Mouse (Mus musculus) layer of hippocampus, adult 2 months (tissue): ENCODE data around the gene Ift88. TPM values are rescaled to one million over a fixed set of nuclear protein-coding genes. Genes with fewer than 3 reads are reported as not detected.
"Not testable (repeated sequence)": the region's sequence is repeated elsewhere in the genome, so short reads cannot be mapped to it uniquely, and the experiment has no call there.

ENCODE experiments used
- DNase-seq, 2 experiments: peaks; one replicate each; pipeline ENCODE4 v3.0.0; 2022; ENCODE audit warnings: low spot score in 2 of 2
- H3K27ac ChIP-seq: fragments of 200-600 bp; 2 replicates; pipeline ENCODE4 v1.8.1; 2022
- H3K4me3 ChIP-seq: fragments of 200-600 bp; 2 replicates; pipeline ENCODE4 v1.8.1; 2022; ENCODE audit warnings: mild to moderate bottlenecking
- CTCF ChIP-seq: fragments of 200-600 bp; conservative IDR thresholded peaks from 2 replicates; pipeline ENCODE4 v1.8.1; 2022; ENCODE audit warnings: antibody characterized with exemption, mild to moderate bottlenecking, moderate library complexity
- total RNA-seq, 2 experiments: library from RNA; stranded (reverse); gene quantifications; 2 replicates each; pipeline ENCODE4 v1.2.3; 2021

Ift88 gene
- total RNA-seq, 2 experiments from 2014 or later: 14.8 to 17.7 TPM

- DNase-seq: no peak
- peak overlapping the region; percentile 74 for H3K27ac ChIP-seq
- TF ChIP-seq CTCF: no peak
- H3K4me3 ChIP-seq: peak overlapping the region; percentile 69
These were observed 24.9 kb upstream of the Ift88 start for GRCm38 (mm10) chr14:57398813-57399427.

GRCm38 (mm10) chr14:57402815-57403214 lies 21.0 kb upstream of the Ift88 start:
- H3K27ac ChIP-seq: no peak overlapping the region
- TF ChIP-seq CTCF: no peak
- no peak for DNase-seq
- H3K4me3 ChIP-seq: no peak overlapping the region

- DNase-seq: no peak
- TF ChIP-seq CTCF: peak; percentile 72
- H3K27ac ChIP-seq: peak overlapping the region; percentile 6; the same call in 1 of the 2 replicates
- no peak overlapping the region for H3K4me3 ChIP-seq
These were observed 16.5 kb upstream of the Ift88 start for GRCm38 (mm10) chr14:57407039-57407987.

GRCm38 (mm10) chr14:57408100-57408499 lies 15.8 kb upstream of the Ift88 start:
- Histone ChIP-seq H3K27ac (no peak overlapping the region), H3K4me3 (no peak overlapping the region)
- DNase-seq: no peak
- TF ChIP-seq CTCF: no peak

- peak; percentile 67 for TF ChIP-seq CTCF
- Histone ChIP-seq H3K27ac (no peak overlapping the region), H3K4me3 (no peak overlapping the region)
- no peak for DNase-seq
These were observed 14.8 kb upstream of the Ift88 start for GRCm38 (mm10) chr14:57409106-57409505.

- peak overlapping the region; percentile 74; the same call in 1 of the 2 replicates for H3K27ac ChIP-seq
These were observed 11.7 kb upstream of the Ift88 start for GRCm38 (mm10) chr14:57412166-57412565.

GRCm38 (mm10) chr14:57417187-57417586 lies 6.7 kb upstream of the Ift88 start:
- Histone ChIP-seq H3K4me3 (no peak overlapping the region), H3K27ac (no peak overlapping the region)
- no peak for DNase-seq
- no peak for TF ChIP-seq CTCF

More at GRCm38 (mm10) chr14:57412166-57412565, 11.7 kb upstream of the Ift88 start:
- no peak for DNase-seq
- no peak for TF ChIP-seq CTCF
- H3K4me3 ChIP-seq: peak overlapping the region; percentile 12; the same call in 1 of the 2 replicates

GRCm38 (mm10) chr14:57424212-57424561 lies 325 bp downstream of the Ift88 start:
- no peak for TF ChIP-seq CTCF
- DNase-seq: no peak
- H3K27ac ChIP-seq: peak overlapping the region; percentile 98
- peak overlapping the region; percentile 66 for H3K4me3 ChIP-seq

GRCm38 (mm10) chr14:57430451-57430850 lies 6.6 kb downstream of the Ift88 start:
- H3K4me3 ChIP-seq: no peak overlapping the region
- no peak overlapping the region for H3K27ac ChIP-seq
- no peak for TF ChIP-seq CTCF
- no peak for DNase-seq

- no peak for DNase-seq
- no peak for TF ChIP-seq CTCF
- no peak overlapping the region for H3K4me3 ChIP-seq
- H3K27ac ChIP-seq: no peak overlapping the region
These were observed 28.7 kb downstream of the Ift88 start for GRCm38 (mm10) chr14:57452516-57452915.

- H3K27ac ChIP-seq: no peak overlapping the region
- no peak overlapping the region for H3K4me3 ChIP-seq
- no peak for TF ChIP-seq CTCF
- DNase-seq: peak in 1 of 2 experiments; percentile 11
These were observed 36.0 kb downstream of the Ift88 start for GRCm38 (mm10) chr14:57459883-57460282.

GRCm38 (mm10) chr14:57460326-57460725 lies 36.5 kb downstream of the Ift88 start:
- H3K4me3 ChIP-seq, H3K27ac ChIP-seq, DNase-seq: not testable (repeated sequence)
- peak; percentile 13; the same call in 1 of the 2 replicates for TF ChIP-seq CTCF

GRCm38 (mm10) chr14:57462871-57463270 lies 39.0 kb downstream of the Ift88 start:
- DNase-seq: no peak
- TF ChIP-seq CTCF: no peak
- Histone ChIP-seq H3K4me3 (no peak overlapping the region), H3K27ac (no peak overlapping the region)
